In the genomic region with DNA sequence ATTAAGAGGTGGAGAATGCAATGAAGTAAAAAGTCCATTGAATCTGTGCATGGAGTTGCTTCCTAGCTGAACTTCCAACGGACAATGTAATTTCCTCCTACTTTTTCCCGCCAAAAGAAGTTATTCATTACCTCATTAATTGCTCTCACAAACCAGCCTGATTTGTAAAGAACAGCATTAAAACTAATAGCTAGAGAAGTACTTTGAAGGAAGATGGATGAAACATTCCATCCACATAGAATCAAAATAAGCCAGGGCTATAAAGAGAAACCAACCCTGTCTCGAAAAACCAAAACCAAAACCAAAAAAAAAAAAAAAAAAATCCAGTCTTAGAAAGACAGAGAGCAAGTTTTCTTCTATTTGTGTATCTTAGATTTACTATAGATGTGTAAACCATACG, we compare ENCODE assay signal across 34 mouse cellular contexts. TPM values are rescaled to one million over a fixed set of nuclear protein-coding genes. Genes with fewer than 3 reads are reported as not detected.
"Had no signal": no experiment of that assay in that cellular context is flagged by ENCODE, and none has a peak within 500 bp of the region (broad histone marks: within the 10 kb centered on the region; RNA-seq: fewer than 3 reads in every experiment).

Gm17783 (minus strand) TSS at position 101 of the 400 bp plus-strand sequence.

- H3K36me3 ChIP-seq: heart, embryonic 13.5 days; heart, embryonic 15.5 days; hindbrain, embryonic 13.5 days; hindbrain, embryonic 15.5 days; limb, embryonic 10.5 days; limb, embryonic 12.5 days; liver, embryonic 13.5 days had no signal

- H3K4me2 ChIP-seq: heart, embryonic 11.5 days; heart, embryonic 13.5 days; heart, embryonic 15.5 days; hindbrain, embryonic 13.5 days; hindbrain, embryonic 15.5 days; limb, embryonic 12.5 days; liver, embryonic 11.5 days; liver, embryonic 13.5 days had no signal

- H3K27ac ChIP-seq: heart, adult 2 months; heart, embryonic 13.5 days; heart, embryonic 15.5 days; hindbrain, embryonic 13.5 days; hindbrain, embryonic 15.5 days; hindbrain, postnatal 0 days; layer of hippocampus, adult 2 months; left cerebral cortex, adult 2 months; limb, embryonic 10.5 days; limb, embryonic 12.5 days; liver, embryonic 13.5 days had no signal

- DNase-seq: gastrocnemius, postnatal 14 days; gastrocnemius, postnatal 36 days; heart, adult 11 months; heart, adult 2 months; heart, postnatal 14 days; heart, postnatal 36 days; kidney, adult 18-20 months; kidney, adult 8-10 months; kidney, postnatal 10 days; kidney, postnatal 25 days; kidney, postnatal 4 days; liver; liver, embryonic 13.5 days had no signal

- H3K4me1 ChIP-seq: heart, embryonic 13.5 days; heart, embryonic 15.5 days; hindbrain, embryonic 13.5 days; hindbrain, embryonic 15.5 days; limb, embryonic 10.5 days; limb, embryonic 12.5 days; liver, embryonic 13.5 days had no signal

- H3K4me3 ChIP-seq: heart, adult 2 months; heart, embryonic 13.5 days; heart, embryonic 15.5 days; hindbrain, embryonic 13.5 days; hindbrain, embryonic 15.5 days; layer of hippocampus, adult 2 months; left cerebral cortex, adult 2 months; limb, embryonic 10.5 days; limb, embryonic 12.5 days; liver, embryonic 13.5 days had no signal

- ATAC-seq: hindbrain, postnatal 0 days had no signal

- H3K9me3 ChIP-seq: heart, embryonic 13.5 days; heart, embryonic 15.5 days; hindbrain, embryonic 13.5 days; hindbrain, embryonic 15.5 days; limb, embryonic 10.5 days; limb, embryonic 12.5 days; liver, embryonic 13.5 days had no signal

- H3K27me3 ChIP-seq: heart, embryonic 13.5 days; heart, embryonic 15.5 days; hindbrain, embryonic 13.5 days; hindbrain, embryonic 15.5 days; limb, embryonic 12.5 days; liver, embryonic 13.5 days had no signal

- H3K9ac ChIP-seq: heart, embryonic 13.5 days; heart, embryonic 15.5 days; hindbrain, embryonic 13.5 days; hindbrain, embryonic 15.5 days; limb, embryonic 12.5 days; liver, embryonic 13.5 days had no signal

RNA-seq across cellular contexts. Expression of gene Gm17783, which starts in this region (rescaled TPM):
- total RNA-seq: gastrocnemius, adult 18-20 months; gastrocnemius, adult 8-10 months; gastrocnemius, postnatal 14 days; gastrocnemius, postnatal 36 days; heart, adult 2 months; heart, postnatal 14 days; heart, postnatal 36 days; hematopoietic stem cell, adult 5-6 weeks; hindbrain, postnatal 0 days; layer of hippocampus, adult 2 months; layer of hippocampus, postnatal 10 days; layer of hippocampus, postnatal 25 days; left cerebral cortex, adult 2 months; left cerebral cortex, postnatal 36 days had no signal
- polyA plus RNA-seq: gonadal fat pad, adult 2 months; heart, adult 2 months; heart, embryonic 11.5 days; heart, embryonic 13.5 days; heart, embryonic 15.5 days; heart, postnatal 0 days; hindbrain, embryonic 11.5 days; hindbrain, embryonic 13.5 days; hindbrain, embryonic 15.5 days; hindbrain, postnatal 0 days; limb, embryonic 10.5 days; limb, embryonic 12.5 days; limb, embryonic 14.5 days; liver, embryonic 11.5 days; liver, embryonic 13.5 days had no signal
